Mouse (Mus musculus) layer of hippocampus, adult 11-12 months (tissue): ENCODE results near the gene Dnah11.
"Not testable (repeated sequence)": the region's sequence is repeated elsewhere in the genome, so short reads cannot be mapped to it uniquely, and the experiment has no call there.

Experiments
- DNase-seq: peaks from one replicate; pipeline ENCODE4 v3.0.0; 2022; ENCODE audit warnings: low spot score

Gene Dnah11

GRCm38 (mm10) chr12:117973712-117974111 is 225.1 kb downstream of the Dnah11 start:
- DNase-seq, result no peak

GRCm38 (mm10) chr12:117962698-117963097 is 236.1 kb downstream of the Dnah11 start:
- DNase-seq, result no peak

GRCm38 (mm10) chr12:117959213-117959612 is 239.6 kb downstream of the Dnah11 start:
- DNase-seq, result no peak

GRCm38 (mm10) chr12:117946823-117947704 is 251.8 kb downstream of the Dnah11 start:
- DNase-seq, result no peak

- DNase-seq, result no peak
Observed at GRCm38 (mm10) chr12:117941947-117942346, 256.9 kb downstream of the Dnah11 start.

- DNase-seq, result no peak
Observed at GRCm38 (mm10) chr12:117938214-117938613, 260.6 kb downstream of the Dnah11 start.

- DNase-seq, result no peak
Observed at GRCm38 (mm10) chr12:117932026-117932425, 266.8 kb downstream of the Dnah11 start.

- DNase-seq, result no peak
Observed at GRCm38 (mm10) chr12:117929768-117930167, 269.1 kb downstream of the Dnah11 start.

GRCm38 (mm10) chr12:117915826-117916588 is 282.8 kb downstream of the Dnah11 start:
- no peak for DNase-seq

- DNase-seq, result no peak
Observed at GRCm38 (mm10) chr12:117914613-117915245, 284.1 kb downstream of the Dnah11 start.

- DNase-seq, result no peak
Observed at GRCm38 (mm10) chr12:117911396-117911795, 287.4 kb downstream of the Dnah11 start.

GRCm38 (mm10) chr12:117905232-117905840 is 293.5 kb downstream of the Dnah11 start:
- not testable (repeated sequence) for DNase-seq

- peak; percentile 21 for DNase-seq
Observed at GRCm38 (mm10) chr12:117903671-117904070, 295.2 kb downstream of the Dnah11 start.

GRCm38 (mm10) chr12:117901352-117901751 is 297.5 kb downstream of the Dnah11 start:
- DNase-seq, result not testable (repeated sequence)

- not testable (repeated sequence) for DNase-seq
Observed at GRCm38 (mm10) chr12:117900798-117901197, 298.0 kb downstream of the Dnah11 start.

GRCm38 (mm10) chr12:117887422-117887821 is 311.4 kb downstream of the Dnah11 start:
- no peak for DNase-seq

- DNase-seq, result no peak
Observed at GRCm38 (mm10) chr12:117884627-117885026, 314.2 kb downstream of the Dnah11 start.

GRCm38 (mm10) chr12:117878341-117878740 is 320.5 kb downstream of the Dnah11 start:
- DNase-seq, result no peak

- no peak for DNase-seq
Observed at GRCm38 (mm10) chr12:117872265-117872664, 326.6 kb downstream of the Dnah11 start.

- DNase-seq, result no peak
Observed at GRCm38 (mm10) chr12:117867708-117868564, 330.9 kb downstream of the Dnah11 start.

GRCm38 (mm10) chr12:117862655-117863054 is 336.2 kb downstream of the Dnah11 start:
- no peak for DNase-seq
